Comparison of ENCODE assay signal across 14 mouse cellular contexts in the genomic region with DNA sequence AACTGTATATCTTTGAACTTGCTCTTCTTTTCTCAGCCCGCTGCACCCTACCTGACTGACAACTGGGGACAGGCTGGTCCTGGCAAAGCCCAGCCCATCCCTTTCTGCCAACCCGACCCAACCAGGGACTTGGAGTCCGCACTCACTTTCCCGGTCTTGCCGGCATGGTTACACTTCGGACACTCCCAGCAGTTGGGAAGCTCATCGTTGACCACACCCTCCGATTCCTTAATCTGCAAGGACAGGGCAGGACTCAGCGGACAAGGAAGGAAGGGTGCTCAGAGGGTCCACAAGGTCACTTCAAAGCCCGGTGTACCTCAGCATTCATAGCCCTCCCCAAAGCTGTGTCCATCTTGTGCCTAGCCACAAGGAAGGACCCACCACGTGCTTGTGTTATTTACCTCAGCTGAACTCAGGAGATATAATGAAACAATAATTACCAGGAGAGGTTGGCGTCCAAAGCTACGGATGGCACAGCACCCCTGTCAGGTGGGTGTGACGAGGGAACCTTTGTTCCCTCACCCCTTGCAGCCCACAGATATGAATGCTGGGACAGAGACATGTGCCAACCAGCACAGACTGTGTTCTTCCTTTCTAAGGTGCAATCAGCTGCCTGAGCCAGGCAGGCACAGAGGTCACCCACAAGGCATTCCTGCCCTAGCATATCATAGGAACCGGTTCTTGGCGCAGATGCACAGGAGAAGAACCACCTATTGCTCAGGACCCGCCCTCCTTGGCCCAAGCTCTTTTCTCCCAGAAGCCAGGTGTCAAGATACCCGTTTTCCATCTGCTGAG. TPM values are rescaled to one million over a fixed set of nuclear protein-coding genes. Genes with fewer than 3 reads are reported as not detected.
DNase-seq lines count a peak whose midpoint lies in the region; ATAC-seq and TF ChIP-seq lines count a peak whose summit lies in the region.
"Had no signal": no experiment of that assay in that cellular context is flagged by ENCODE, and none has a peak within 500 bp of the region (broad histone marks: within the 10 kb centered on the region; RNA-seq: fewer than 3 reads in every experiment).

No protein-coding gene starts in this region.

- H3K27ac ChIP-seq in kidney, adult 2 months (ENCODE audit: insufficient read depth, low read depth, low read length), result no peak overlapping the region
- no peak overlapping the region for H3K27ac ChIP-seq in kidney, embryonic 15.5 days
- H3K27ac ChIP-seq in ES-Bruce4 (ENCODE audit: insufficient read depth, low read length), result no peak overlapping the region
- H3K27ac ChIP-seq: forebrain, embryonic 10.5 days; hindbrain, embryonic 12.5 days; liver, embryonic 13.5 days; midbrain, embryonic 12.5 days had no signal

- no peaks in the 10 kb centered on the region for H3K27me3 ChIP-seq in kidney, adult 2 months (replicated peaks; ENCODE audit: control insufficient read depth, insufficient read depth, low read length)
- no peaks in the 10 kb centered on the region for H3K27me3 ChIP-seq in kidney, embryonic 15.5 days
- no peaks in the 10 kb centered on the region for H3K27me3 ChIP-seq in ES-Bruce4 (ENCODE audit: control insufficient read depth, insufficient read depth, low read length, poor library complexity, severe bottlenecking)
- H3K27me3 ChIP-seq: hindbrain, embryonic 12.5 days; liver, embryonic 13.5 days; midbrain, embryonic 12.5 days had no signal

- H3K9ac ChIP-seq in kidney, embryonic 15.5 days, result no peak overlapping the region
- H3K9ac ChIP-seq in ES-Bruce4 (ENCODE audit: low read depth, poor library complexity, severe bottlenecking), result no peak overlapping the region
- H3K9ac ChIP-seq: hindbrain, embryonic 12.5 days; liver, embryonic 13.5 days; midbrain, embryonic 12.5 days had no signal

- 67% methylated on average over 18 of the region's 18 CpGs for WGBS in kidney, adult 2 months
- 90% methylated on average over 18 of the region's 18 CpGs for WGBS in kidney, embryonic 15.5 days

- TF ChIP-seq EP300 in ES-Bruce4 (IDR thresholded peaks at IDR 0.05; ENCODE audit: insufficient read depth, low read depth, low read length), result 0 out of 2 replicates have a peak, but pooled peaks have one; percentile 7

- no peak for TF ChIP-seq CTCF in kidney, adult 2 months (conservative IDR thresholded peaks at IDR 0.05; ENCODE audit: insufficient read depth, insufficient read length, low read depth, low read length)
- TF ChIP-seq CTCF in ES-Bruce4 (IDR thresholded peaks at IDR 0.05; ENCODE audit: low read depth, low read length), result no peak

- no peaks in the 10 kb centered on the region for H3K9me3 ChIP-seq in kidney, embryonic 15.5 days (replicated peaks)
- no peaks in the 10 kb centered on the region for H3K9me3 ChIP-seq in ES-Bruce4 (replicated peaks; ENCODE audit: control insufficient read depth, insufficient read depth, low read length, poor library complexity, severe bottlenecking)
- H3K9me3 ChIP-seq: forebrain, embryonic 10.5 days; hindbrain, embryonic 12.5 days; liver, embryonic 13.5 days; midbrain, embryonic 12.5 days had no signal

- TF ChIP-seq POLR2A in kidney, adult 2 months (IDR thresholded peaks at IDR 0.05; ENCODE audit: low read depth, low read length), result no peak
- no peak for TF ChIP-seq POLR2A in ES-Bruce4 (IDR thresholded peaks at IDR 0.05; ENCODE audit: insufficient read depth, low read length)

- H3K4me2 ChIP-seq in kidney, embryonic 15.5 days, result no peak overlapping the region
- H3K4me2 ChIP-seq: hindbrain, embryonic 12.5 days; liver, embryonic 13.5 days; midbrain, embryonic 12.5 days had no signal

- no peak for ATAC-seq in kidney, embryonic 15.5 days (replicated peaks; ENCODE audit: low FRiP score)

- no peak overlapping the region for H3K4me3 ChIP-seq in kidney, adult 2 months (ENCODE audit: insufficient read depth, low read depth, low read length)
- H3K4me3 ChIP-seq in kidney, embryonic 15.5 days (replicated peaks), result no peak overlapping the region
- H3K4me3 ChIP-seq in ES-Bruce4 (ENCODE audit: low read depth, low read length), result peak overlapping the region; percentile 16; the same call in 1 of the 2 replicates
- H3K4me3 ChIP-seq: forebrain, embryonic 10.5 days; hindbrain, embryonic 12.5 days; liver, embryonic 13.5 days; midbrain, embryonic 12.5 days had no signal

- H3K36me3 ChIP-seq in kidney, adult 2 months (ENCODE audit: control insufficient read depth, insufficient read depth, low read length), result no peaks in the 10 kb centered on the region
- H3K36me3 ChIP-seq in kidney, embryonic 15.5 days, result peaks cover 63% of the 10 kb centered on the region
- peaks cover 19% of the 10 kb centered on the region for H3K36me3 ChIP-seq in ES-Bruce4 (ENCODE audit: control insufficient read depth, insufficient read depth, low read length, poor library complexity, severe bottlenecking)

- H3K4me1 ChIP-seq in kidney, adult 2 months (ENCODE audit: control insufficient read depth, insufficient read depth, low read length), result peaks cover 8% of the 10 kb centered on the region; the same call in 1 of the 2 replicates
- peaks cover 44% of the 10 kb centered on the region for H3K4me1 ChIP-seq in kidney, embryonic 15.5 days
- peaks cover 8% of the 10 kb centered on the region for H3K4me1 ChIP-seq in ES-Bruce4 (ENCODE audit: control insufficient read depth, insufficient read depth, low read length)
- H3K4me1 ChIP-seq: forebrain, embryonic 10.5 days; hindbrain, embryonic 12.5 days had no signal

- peak; percentile 77 for DNase-seq in kidney, adult 2 months
- DNase-seq in cerebellum, adult 8-10 months, result peak; percentile 48
- peak; percentile 43 to 80 for DNase-seq in kidney, postnatal 25 days
- no peak for DNase-seq in gastrocnemius, adult 18-20 months (ENCODE audit: low spot score)
- DNase-seq in lung, adult 18-20 months, result no peak
- DNase-seq: adrenal gland, postnatal 10 days; liver, embryonic 13.5 days; lung, postnatal 36 days; spleen, adult 18-20 months had no signal

RNA-seq across cellular contexts. Expression of a gene that starts 32.6 kb away (rescaled TPM):
- polyA plus RNA-seq in kidney, adult 2 months (2012; rRNA removed), result 12.8 and 13.0 TPM in 2 replicates
- 32.3 and 34.2 TPM in 2 replicates for polyA plus RNA-seq in kidney, embryonic 15.5 days (2015; fragmentation: Nextera tagmentation; extraction: Ambion mirVana)
- 28.5 and 34.5 TPM in 2 replicates for polyA plus RNA-seq in ES-Bruce4 (2011; ENCODE audit: insufficient read depth, insufficient read length, low read depth, missing spikeins)
- 10 to 100 TPM; 17.6 to 20.7 TPM for total RNA-seq in gastrocnemius, adult 18-20 months (2021)

Comparison
In these comparisons a context has a peak if more than half of its experiments do, and no peak if none do; other contexts are left out.
1. DNase-seq: peak in kidney, adult 2 months (single experiment), cerebellum, adult 8-10 months (single experiment) and kidney, postnatal 25 days (2 of 2); none in gastrocnemius, adult 18-20 months (single experiment) and lung, adult 18-20 months (0 of 2).